Mouse (Mus musculus): Measurements from ENCODE around the gene Hoxa4.

Gene Hoxa4

GRCm38 (mm10) chr6:52180213-52180710 is 11.3 kb downstream of the Hoxa4 start:
- no peak for DNase-seq (ENCODE audit: low spot score in 2 of 2)

- DNase-seq (ENCODE audit: low spot score in 2 of 2) = no peak
These were observed 11.9 kb downstream of the Hoxa4 start for GRCm38 (mm10) chr6:52179690-52180089.

- DNase-seq (ENCODE audit: low spot score in 2 of 2) = no peak
These were observed 12.5 kb downstream of the Hoxa4 start for GRCm38 (mm10) chr6:52178918-52179665.

GRCm38 (mm10) chr6:52177806-52178205 is 13.7 kb downstream of the Hoxa4 start:
- DNase-seq (ENCODE audit: low spot score in 2 of 2) = no peak

GRCm38 (mm10) chr6:52177061-52177735 is 14.4 kb downstream of the Hoxa4 start, which contains the start of gene 5730596B20Rik:
Gene 5730596B20Rik, plus strand, starts transcription at chr6:52177498.
- DNase-seq (ENCODE audit: low spot score in 2 of 2) = no peak

- no peak for DNase-seq (ENCODE audit: low spot score in 2 of 2)
These were observed 15.2 kb downstream of the Hoxa4 start for GRCm38 (mm10) chr6:52176391-52176790.

- DNase-seq (ENCODE audit: low spot score in 2 of 2) = no peak
These were observed 15.7 kb downstream of the Hoxa4 start for GRCm38 (mm10) chr6:52175864-52176263.

GRCm38 (mm10) chr6:52174968-52175751 is 16.4 kb downstream of the Hoxa4 start:
- DNase-seq (ENCODE audit: low spot score in 2 of 2) = no peak

- DNase-seq (ENCODE audit: low spot score in 2 of 2) = no peak
These were observed 17.9 kb downstream of the Hoxa4 start for GRCm38 (mm10) chr6:52173648-52174047.

- DNase-seq (ENCODE audit: low spot score in 2 of 2) = peak in 1 of 2 experiments; percentile 49
These were observed 19.1 kb downstream of the Hoxa4 start for GRCm38 (mm10) chr6:52172501-52172900.

- no peak for DNase-seq (ENCODE audit: low spot score in 2 of 2)
These were observed 19.6 kb downstream of the Hoxa4 start for GRCm38 (mm10) chr6:52171938-52172337.

GRCm38 (mm10) chr6:52171331-52171730 is 20.2 kb downstream of the Hoxa4 start:
- DNase-seq (ENCODE audit: low spot score in 2 of 2) = no peak

GRCm38 (mm10) chr6:52170898-52171223 is 20.7 kb downstream of the Hoxa4 start:
- no peak for DNase-seq (ENCODE audit: low spot score in 2 of 2)

GRCm38 (mm10) chr6:52170166-52170897 is 21.2 kb downstream of the Hoxa4 start:
- DNase-seq (ENCODE audit: low spot score in 2 of 2) = no peak

GRCm38 (mm10) chr6:52169499-52170165 is 21.9 kb downstream of the Hoxa4 start:
- no peak for DNase-seq (ENCODE audit: low spot score in 2 of 2)

- DNase-seq (ENCODE audit: low spot score in 2 of 2) = no peak
These were observed 23.1 kb downstream of the Hoxa4 start for GRCm38 (mm10) chr6:52168191-52169055.

- DNase-seq (ENCODE audit: low spot score in 2 of 2) = no peak
These were observed 23.8 kb downstream of the Hoxa4 start for GRCm38 (mm10) chr6:52167736-52168161.

- DNase-seq (ENCODE audit: low spot score in 2 of 2) = no peak
These were observed 24.4 kb downstream of the Hoxa4 start for GRCm38 (mm10) chr6:52167176-52167575.

GRCm38 (mm10) chr6:52166431-52167077 is 25.0 kb downstream of the Hoxa4 start:
- no peak for DNase-seq (ENCODE audit: low spot score in 2 of 2)

Measured in spleen, postnatal 10 days (tissue).